Mouse (Mus musculus) retina, postnatal 7 days (tissue): ENCODE results near the gene Tigd4.

Source experiments
- DNase-seq: peaks from one replicate; pipeline ENCODE4 v3.0.0-alpha.2; 2012; ENCODE audit warnings: low read depth, low spot score

The Tigd4 gene

GRCm38 (mm10) chr3:84610183-84610710 lies 16.9 kb downstream of the Tigd4 start:
- DNase-seq = no peak

- peak; percentile 31 for DNase-seq
These were observed 21.9 kb downstream of the Tigd4 start for GRCm38 (mm10) chr3:84615050-84615855.

GRCm38 (mm10) chr3:84615856-84616225 lies 22.5 kb downstream of the Tigd4 start:
- DNase-seq = no peak

- no peak for DNase-seq
These were observed 25.3 kb downstream of the Tigd4 start for GRCm38 (mm10) chr3:84618627-84619026.

GRCm38 (mm10) chr3:84619056-84619455 lies 25.7 kb downstream of the Tigd4 start:
- no peak for DNase-seq

GRCm38 (mm10) chr3:84619725-84620124 lies 26.4 kb downstream of the Tigd4 start:
- DNase-seq = no peak

GRCm38 (mm10) chr3:84622026-84622425 lies 28.7 kb downstream of the Tigd4 start:
- DNase-seq = no peak

- DNase-seq = no peak
These were observed 38.2 kb downstream of the Tigd4 start for GRCm38 (mm10) chr3:84631586-84631985.

- DNase-seq = no peak
These were observed 43.7 kb downstream of the Tigd4 start for GRCm38 (mm10) chr3:84637095-84637494.

GRCm38 (mm10) chr3:84637890-84638578 lies 44.7 kb downstream of the Tigd4 start:
- no peak for DNase-seq

- no peak for DNase-seq
These were observed 45.5 kb downstream of the Tigd4 start for GRCm38 (mm10) chr3:84638858-84639257.

- DNase-seq = no peak
These were observed 46.6 kb downstream of the Tigd4 start for GRCm38 (mm10) chr3:84639767-84640500.

GRCm38 (mm10) chr3:84640536-84640935 lies 47.2 kb downstream of the Tigd4 start:
- no peak for DNase-seq

- DNase-seq = no peak
These were observed 48.0 kb downstream of the Tigd4 start for GRCm38 (mm10) chr3:84641391-84641790.

GRCm38 (mm10) chr3:84642942-84643341 lies 49.6 kb downstream of the Tigd4 start:
- DNase-seq = no peak

GRCm38 (mm10) chr3:84645156-84646006 lies 52.0 kb downstream of the Tigd4 start:
- DNase-seq = no peak

GRCm38 (mm10) chr3:84646007-84646290 lies 52.6 kb downstream of the Tigd4 start:
- no peak for DNase-seq

GRCm38 (mm10) chr3:84646331-84646845 lies 53.0 kb downstream of the Tigd4 start:
- no peak for DNase-seq
